Mouse (Mus musculus) gastrocnemius, adult 2 months (tissue): ENCODE measurements around the gene Nsun7. TPM values are rescaled to one million over a fixed set of nuclear protein-coding genes. Genes with fewer than 3 reads are reported as not detected.

Experiments used
- DNase-seq: peaks from one replicate; pipeline ENCODE4 v3.0.0; 2022
- H3K27ac ChIP-seq: fragments of 200-600 bp; 2 replicates; pipeline ENCODE4 v1.8.1; 2022; ENCODE audit warnings: mild to moderate bottlenecking
- H3K4me3 ChIP-seq: fragments of 200-600 bp; 2 replicates; pipeline ENCODE4 v1.8.1; 2022; ENCODE audit warnings: mild to moderate bottlenecking, moderate library complexity
- CTCF ChIP-seq: fragments of 200-600 bp; IDR thresholded peaks from 2 replicates; pipeline ENCODE4 v1.8.1; 2022; ENCODE audit warnings: antibody characterized with exemption, mild to moderate bottlenecking, moderate library complexity
- intact Hi-C: fragments of 180-260 bp; cut with DNase I; formaldehyde crosslinking; loops from one replicate; pipeline ENCODE4 v1.15.1; 2025
- total RNA-seq, 2 experiments: library from RNA; stranded (reverse); gene quantifications; 2 replicates each; pipeline ENCODE4 v1.2.3; 2021

Nsun7 gene
- total RNA-seq, 2 experiments from 2014 or later, result 0.05 TPM; not detected in 1

- peak overlapping the region; percentile 77 for H3K4me3 ChIP-seq
- DNase-seq, result peak; percentile 76
- intact Hi-C loops, result loop anchor here (5.0 kb wide), 1 partner anchor 44 kb away; no protein-coding TSS in a partner anchor
- H3K27ac ChIP-seq, result peak overlapping the region; percentile 88
- TF ChIP-seq CTCF, result no peak
Measured at GRCm38 (mm10) chr5:66323603-66324002, 63.9 kb downstream of the Nsun7 start.

DNA sequence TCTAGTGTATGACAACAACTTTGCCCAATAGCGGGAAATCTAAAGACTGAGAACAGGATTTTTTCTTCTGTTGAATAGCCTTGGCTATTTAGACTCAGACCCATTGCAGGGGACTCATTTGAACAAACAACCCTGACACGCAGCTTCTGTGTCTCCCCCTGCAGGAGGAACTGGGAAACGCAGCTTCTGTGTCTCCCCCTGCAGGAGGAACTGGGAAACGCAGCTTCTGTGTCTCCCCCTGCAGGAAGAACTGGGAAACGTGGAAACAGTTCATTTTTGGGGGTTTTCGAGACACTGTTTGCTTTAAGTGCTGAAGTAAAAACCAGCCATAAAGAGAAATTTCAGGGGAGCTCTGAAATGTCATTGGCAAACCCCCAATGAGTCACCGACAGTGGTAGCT is 66.7 kb downstream of the Nsun7 start:
- peak; percentile 87 for TF ChIP-seq CTCF
- Histone ChIP-seq H3K27ac (peak overlapping the region; percentile 38; the same call in 1 of the 2 replicates), H3K4me3 (no peak overlapping the region)
- intact Hi-C loops, result no loop called here
- DNase-seq, result no peak

GRCm38 (mm10) chr5:66327949-66328726 is 68.4 kb downstream of the Nsun7 start:
- no peak for DNase-seq
- Histone ChIP-seq H3K27ac (no peak overlapping the region), H3K4me3 (no peak overlapping the region)
- intact Hi-C loops, result no loop called here
- TF ChIP-seq CTCF, result no peak

DNA sequence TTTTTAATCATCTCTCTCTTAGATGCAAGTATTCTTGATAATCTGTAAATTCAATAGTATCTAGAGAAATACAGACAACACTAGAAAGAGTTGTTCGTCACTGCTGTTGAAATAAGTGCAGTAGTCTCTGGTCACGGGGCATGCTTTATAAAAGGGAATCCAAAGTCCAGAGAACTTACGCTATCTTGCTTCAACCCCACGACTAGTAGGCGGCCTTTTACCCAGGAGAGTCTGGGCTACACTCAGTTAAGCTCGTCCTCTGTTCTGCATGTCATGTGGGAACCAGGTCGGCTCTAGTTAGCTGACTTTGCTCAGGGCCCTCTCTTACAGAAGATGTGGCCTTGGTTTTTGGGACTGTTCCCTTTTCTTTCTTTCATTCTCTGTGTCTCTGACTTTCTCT is 69.1 kb downstream of the Nsun7 start:
- no peak for TF ChIP-seq CTCF
- Histone ChIP-seq H3K4me3 (no peak overlapping the region), H3K27ac (no peak overlapping the region)
- intact Hi-C loops, result no loop called here
- DNase-seq, result no peak

GRCm38 (mm10) chr5:66330806-66331205 is 71.1 kb downstream of the Nsun7 start:
- no peak for TF ChIP-seq CTCF
- DNase-seq, result no peak
- intact Hi-C loops, result no loop called here
- no peak overlapping the region for H3K4me3 ChIP-seq
- H3K27ac ChIP-seq, result no peak overlapping the region

- H3K27ac ChIP-seq, result peak overlapping the region; percentile 69
- peak; percentile 79 for DNase-seq
- intact Hi-C loops, result no loop called here
- no peak for TF ChIP-seq CTCF
- peak overlapping the region; percentile 72 for H3K4me3 ChIP-seq
Measured at GRCm38 (mm10) chr5:66337025-66337968, 77.6 kb downstream of the Nsun7 start.

DNA sequence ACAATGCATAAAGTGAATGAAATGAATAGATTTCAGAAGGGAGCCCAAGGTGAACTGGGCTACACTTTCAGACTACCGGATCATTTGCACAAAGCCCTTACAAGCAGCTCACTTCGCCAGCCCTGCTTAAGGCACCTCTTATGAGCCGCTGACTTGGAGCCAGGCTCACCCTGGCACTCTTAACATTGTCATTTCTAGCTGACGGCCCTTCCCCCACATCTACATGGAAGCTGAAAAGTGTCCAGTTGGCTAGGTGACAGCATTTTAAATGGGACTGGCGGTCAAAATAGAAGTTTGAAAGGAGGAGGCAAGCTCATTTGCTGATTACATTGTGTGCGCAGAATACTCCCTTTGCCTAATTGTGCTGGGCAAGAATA is 78.3 kb downstream of the Nsun7 start:
- DNase-seq, result peak; percentile 35
- no peak for TF ChIP-seq CTCF
- intact Hi-C loops, result no loop called here
- Histone ChIP-seq H3K27ac (peak overlapping the region; percentile 69), H3K4me3 (peak overlapping the region; percentile 72)

- no peak overlapping the region for H3K4me3 ChIP-seq
- intact Hi-C loops, result no loop called here
- no peak overlapping the region for H3K27ac ChIP-seq
- TF ChIP-seq CTCF, result peak; percentile 55
- DNase-seq, result no peak
Measured at GRCm38 (mm10) chr5:66338583-66338982, 78.9 kb downstream of the Nsun7 start.

DNA sequence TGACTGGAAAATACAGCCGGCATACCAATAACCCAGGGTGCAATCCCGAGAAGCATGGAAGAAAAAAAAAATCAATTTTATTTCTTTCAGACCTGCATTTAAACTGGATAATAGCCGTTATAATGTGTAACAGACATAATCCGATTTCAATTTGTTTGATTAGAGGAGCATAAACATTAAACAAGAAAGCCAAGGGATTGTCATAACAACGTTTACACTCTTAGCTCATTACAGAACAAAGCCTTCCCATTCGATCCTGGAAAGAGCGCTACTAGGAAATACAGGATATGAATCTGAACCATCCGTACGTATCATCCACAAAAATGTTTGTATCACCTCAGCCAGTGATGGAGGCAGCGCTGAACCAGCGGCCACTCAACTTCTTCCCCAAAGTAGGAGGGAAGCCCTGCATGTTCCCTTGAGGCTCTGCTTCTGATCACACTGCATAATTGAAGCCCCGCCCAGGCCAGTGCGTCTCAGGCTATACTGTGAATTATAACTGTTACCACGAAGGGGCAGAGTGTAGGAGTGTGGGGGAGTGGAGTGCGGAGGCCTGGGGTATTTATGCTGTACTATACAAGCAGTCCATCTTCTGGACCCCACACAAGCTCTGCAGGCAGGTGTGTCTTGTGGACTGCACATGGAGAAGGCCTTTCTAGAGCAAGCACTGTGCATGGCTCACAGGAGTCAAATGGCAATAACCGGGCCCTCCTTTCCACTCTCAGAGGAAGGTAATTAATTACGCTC is 80.8 kb downstream of the Nsun7 start:
- no peak for TF ChIP-seq CTCF
- no peak for DNase-seq
- intact Hi-C loops, result no loop called here
- H3K27ac ChIP-seq, result no peak overlapping the region
- no peak overlapping the region for H3K4me3 ChIP-seq

- no peak overlapping the region for H3K27ac ChIP-seq
- TF ChIP-seq CTCF, result no peak
- intact Hi-C loops, result no loop called here
Measured at GRCm38 (mm10) chr5:66341848-66342247, 82.2 kb downstream of the Nsun7 start.

GRCm38 (mm10) chr5:66342285-66342684 is 82.6 kb downstream of the Nsun7 start:
- intact Hi-C loops, result no loop called here
- Histone ChIP-seq H3K4me3 (no peak overlapping the region), H3K27ac (no peak overlapping the region)
- no peak for DNase-seq
- TF ChIP-seq CTCF, result no peak

More at GRCm38 (mm10) chr5:66341848-66342247, 82.2 kb downstream of the Nsun7 start:
- DNase-seq, result no peak
- H3K4me3 ChIP-seq, result no peak overlapping the region

DNA sequence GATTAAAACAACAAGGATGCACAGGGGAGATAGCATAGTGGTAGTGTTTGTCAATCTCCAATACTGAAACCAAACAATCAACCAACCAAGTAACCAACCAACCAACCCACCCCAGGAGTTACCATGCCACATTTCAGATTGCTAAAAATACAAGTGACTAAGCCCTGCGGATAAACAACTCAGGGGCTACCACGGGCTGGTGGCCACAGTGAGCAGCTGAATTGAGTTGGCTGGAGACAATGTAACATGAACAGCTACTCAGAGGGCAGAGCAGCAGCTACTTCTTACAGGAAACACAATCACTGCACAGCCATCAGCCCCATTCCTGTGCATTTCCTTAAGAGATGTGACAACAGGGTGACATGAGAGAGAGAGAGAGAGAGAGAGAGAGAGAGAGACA is 84.5 kb downstream of the Nsun7 start:
- Histone ChIP-seq H3K27ac (peak overlapping the region; percentile 61; the same call in 1 of the 2 replicates), H3K4me3 (no peak overlapping the region)
- TF ChIP-seq CTCF, result no peak
- DNase-seq, result peak; percentile 48
- intact Hi-C loops, result no loop called here
